Mouse (Mus musculus): ENCODE measurements at regions not wholly inside any gene's neighbourhood (a gene's known extent, or its start where the extent isn't known, plus 50 kb on each side); places are given as distances from the start of the nearest gene placed in this dataset.

DNA sequence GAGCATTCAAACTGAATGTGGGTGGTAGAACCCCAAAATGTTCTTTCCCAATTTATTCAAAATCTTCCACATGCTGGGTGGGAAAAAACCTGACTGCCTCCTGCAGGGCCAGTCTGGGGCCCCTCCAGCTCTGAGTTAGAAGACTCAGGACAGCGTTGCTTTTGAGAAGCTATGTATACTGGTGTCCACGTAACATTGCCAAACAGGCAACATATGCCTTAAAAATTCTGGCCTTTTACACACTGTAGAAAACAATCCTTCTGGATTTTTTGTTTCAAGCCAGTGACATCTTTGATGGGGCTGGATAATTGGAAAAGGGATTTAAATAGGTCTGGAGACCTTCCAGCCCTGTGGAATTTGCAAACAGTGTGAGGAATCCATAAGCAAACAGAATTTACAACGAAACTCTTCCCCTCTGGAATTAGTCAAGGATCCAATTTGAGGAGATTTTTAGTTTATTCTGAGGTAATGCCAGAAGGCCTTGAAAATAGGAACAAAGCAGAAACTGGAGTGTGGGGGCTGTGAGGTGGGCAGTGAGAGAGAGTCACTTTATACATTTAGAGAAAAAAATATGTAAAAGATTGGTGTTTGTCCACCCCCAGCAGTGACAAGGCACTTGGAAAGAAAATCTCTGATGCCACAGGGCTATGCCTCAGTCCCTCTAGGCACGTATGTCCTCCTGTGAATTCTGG, 108.9 kb upstream of the F13a1 start:
- DNase-seq (ENCODE audit: extremely low read depth, low read depth, low spot score) = no peak
- Histone ChIP-seq H3K27ac (replicated peaks; ENCODE audit: insufficient read depth, low read depth, low read length) (no peak overlapping the region), H3K4me3 (ENCODE audit: insufficient read depth, low read depth, low read length) (no peak overlapping the region), H3K4me1 (ENCODE audit: control insufficient read depth, insufficient read depth, low read length) (no peaks in the 10 kb centered on the region), H3K36me3 (ENCODE audit: control insufficient read depth, insufficient read depth, low read length) (no peaks in the 10 kb centered on the region), H3K27me3 (ENCODE audit: control insufficient read depth, insufficient read depth, low read length) (no peaks in the 10 kb centered on the region), H3K9ac (ENCODE audit: low read depth, low read length) (no peak overlapping the region), H3K79me2 (ENCODE audit: control insufficient read depth, insufficient read depth, low read length) (no peaks in the 10 kb centered on the region)
- WGBS = 72% methylated on average over 4 of the region's 4 CpGs
- TF ChIP-seq POLR2A (IDR thresholded peaks at IDR 0.05; ENCODE audit: extremely low read depth, insufficient read depth, low read length) = no peak
- TF ChIP-seq CTCF (IDR thresholded peaks at IDR 0.05; ENCODE audit: low read depth, low read length) = no peak

DNA sequence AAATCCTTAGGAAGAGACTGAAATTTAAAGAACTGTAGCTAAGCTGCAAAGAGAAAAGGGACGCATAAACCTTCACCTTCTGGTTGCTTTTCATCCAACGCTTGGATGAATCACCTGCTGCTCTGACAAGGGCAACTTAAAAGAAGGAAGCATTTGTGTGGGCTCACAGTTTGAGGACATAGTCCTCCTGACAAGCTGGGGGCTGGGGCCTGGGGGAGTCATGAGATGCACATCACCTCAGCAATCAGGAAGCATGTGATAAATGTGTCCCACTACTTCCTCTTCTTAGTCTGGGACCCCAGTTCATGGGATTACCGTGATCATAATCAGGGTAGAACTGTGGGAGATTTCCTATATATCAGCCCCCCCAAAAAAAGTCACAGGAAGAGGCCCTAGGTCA, 107.8 kb upstream of the F13a1 start:
- no peak for TF ChIP-seq CTCF (IDR thresholded peaks at IDR 0.05; ENCODE audit: low read depth, low read length)
- no peak for TF ChIP-seq POLR2A (IDR thresholded peaks at IDR 0.05; ENCODE audit: extremely low read depth, insufficient read depth, low read length)
- Histone ChIP-seq H3K4me3 (ENCODE audit: insufficient read depth, low read depth, low read length) (no peak overlapping the region), H3K9ac (ENCODE audit: low read depth, low read length) (no peak overlapping the region), H3K27ac (replicated peaks; ENCODE audit: insufficient read depth, low read depth, low read length) (no peak overlapping the region), H3K27me3 (ENCODE audit: control insufficient read depth, insufficient read depth, low read length) (no peaks in the 10 kb centered on the region), H3K4me1 (ENCODE audit: control insufficient read depth, insufficient read depth, low read length) (no peaks in the 10 kb centered on the region), H3K36me3 (ENCODE audit: control insufficient read depth, insufficient read depth, low read length) (no peaks in the 10 kb centered on the region), H3K79me2 (ENCODE audit: control insufficient read depth, insufficient read depth, low read length) (no peaks in the 10 kb centered on the region)
- 88% methylated on average over 3 of the region's 3 CpGs for WGBS
- no peak for DNase-seq (ENCODE audit: extremely low read depth, low read depth, low spot score)

DNA sequence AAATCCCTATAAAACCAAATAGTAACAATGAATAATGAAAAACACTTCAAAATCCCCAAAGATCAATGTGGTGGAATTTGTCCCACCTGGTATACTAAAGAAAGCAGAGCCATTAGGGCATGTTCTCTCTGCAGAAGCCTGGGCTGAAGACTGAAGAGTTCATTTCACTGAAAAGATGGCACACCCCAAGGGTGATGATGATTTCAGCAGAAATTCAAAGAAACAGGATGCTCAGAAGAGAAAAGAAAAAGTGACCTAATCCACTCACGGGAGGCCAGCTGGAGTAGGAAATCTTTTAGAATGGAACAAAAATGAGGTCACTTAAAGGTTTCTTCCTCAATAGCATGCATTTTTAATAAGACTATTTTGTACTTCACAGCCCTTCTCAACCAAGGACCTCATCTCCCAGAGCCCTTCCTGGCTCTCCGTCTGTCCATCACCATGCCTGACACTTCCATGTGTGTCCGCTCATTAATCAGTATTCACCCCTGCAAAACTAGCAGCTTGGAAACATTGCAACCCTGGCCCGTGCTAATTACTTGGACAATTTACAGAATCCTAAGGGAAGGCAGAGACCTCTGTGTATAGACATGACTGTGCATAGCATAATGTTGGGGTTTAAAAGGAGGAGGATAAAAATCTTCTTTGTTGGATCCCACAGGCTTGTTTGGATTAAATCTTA, 101.9 kb upstream of the F13a1 start:
- TF ChIP-seq CTCF (IDR thresholded peaks at IDR 0.05; ENCODE audit: low read depth, low read length) (no peak), POLR2A (IDR thresholded peaks at IDR 0.05; ENCODE audit: extremely low read depth, insufficient read depth, low read length) (no peak)
- no peak for DNase-seq (ENCODE audit: extremely low read depth, low read depth, low spot score)
- Histone ChIP-seq H3K79me2 (ENCODE audit: control insufficient read depth, insufficient read depth, low read length) (no peaks in the 10 kb centered on the region), H3K9ac (ENCODE audit: low read depth, low read length) (no peak overlapping the region), H3K4me1 (ENCODE audit: control insufficient read depth, insufficient read depth, low read length) (no peaks in the 10 kb centered on the region), H3K27ac (replicated peaks; ENCODE audit: insufficient read depth, low read depth, low read length) (no peak overlapping the region), H3K27me3 (ENCODE audit: control insufficient read depth, insufficient read depth, low read length) (no peaks in the 10 kb centered on the region), H3K36me3 (ENCODE audit: control insufficient read depth, insufficient read depth, low read length) (no peaks in the 10 kb centered on the region), H3K4me3 (ENCODE audit: insufficient read depth, low read depth, low read length) (no peak overlapping the region)
- WGBS = 74% methylated on average over 4 of the region's 4 CpGs

DNA sequence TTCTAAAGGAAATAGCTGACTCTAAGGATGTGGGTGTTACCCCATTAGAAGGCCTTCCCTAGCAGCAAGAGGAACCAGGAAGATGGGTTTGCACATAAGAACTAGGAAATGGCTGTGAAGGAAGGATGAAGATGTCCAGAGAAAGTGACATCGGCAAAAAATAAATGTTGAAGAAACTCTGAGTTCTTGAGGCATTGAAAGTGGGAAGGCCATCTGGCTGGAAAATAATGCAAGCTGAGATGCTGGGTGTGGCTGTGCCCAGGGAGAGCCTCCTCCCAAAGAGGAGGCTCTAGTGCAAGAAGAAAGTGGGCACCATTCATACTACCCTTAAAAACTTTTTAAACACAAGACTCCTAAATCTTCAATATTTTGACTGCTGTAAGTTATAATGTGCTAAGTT, 99.9 kb upstream of the F13a1 start:
- Histone ChIP-seq H3K27me3 (ENCODE audit: control insufficient read depth, insufficient read depth, low read length) (no peaks in the 10 kb centered on the region), H3K36me3 (ENCODE audit: control insufficient read depth, insufficient read depth, low read length) (no peaks in the 10 kb centered on the region), H3K9ac (ENCODE audit: low read depth, low read length) (no peak overlapping the region), H3K4me3 (ENCODE audit: insufficient read depth, low read depth, low read length) (no peak overlapping the region), H3K4me1 (ENCODE audit: control insufficient read depth, insufficient read depth, low read length) (no peaks in the 10 kb centered on the region), H3K27ac (replicated peaks; ENCODE audit: insufficient read depth, low read depth, low read length) (no peak overlapping the region), H3K79me2 (ENCODE audit: control insufficient read depth, insufficient read depth, low read length) (no peaks in the 10 kb centered on the region)
- WGBS = 76% methylated on average over 1 of the region's 1 CpGs
- TF ChIP-seq POLR2A (IDR thresholded peaks at IDR 0.05; ENCODE audit: extremely low read depth, insufficient read depth, low read length) (no peak), CTCF (IDR thresholded peaks at IDR 0.05; ENCODE audit: low read depth, low read length) (no peak)
- no peak for DNase-seq (ENCODE audit: extremely low read depth, low read depth, low spot score)

DNA sequence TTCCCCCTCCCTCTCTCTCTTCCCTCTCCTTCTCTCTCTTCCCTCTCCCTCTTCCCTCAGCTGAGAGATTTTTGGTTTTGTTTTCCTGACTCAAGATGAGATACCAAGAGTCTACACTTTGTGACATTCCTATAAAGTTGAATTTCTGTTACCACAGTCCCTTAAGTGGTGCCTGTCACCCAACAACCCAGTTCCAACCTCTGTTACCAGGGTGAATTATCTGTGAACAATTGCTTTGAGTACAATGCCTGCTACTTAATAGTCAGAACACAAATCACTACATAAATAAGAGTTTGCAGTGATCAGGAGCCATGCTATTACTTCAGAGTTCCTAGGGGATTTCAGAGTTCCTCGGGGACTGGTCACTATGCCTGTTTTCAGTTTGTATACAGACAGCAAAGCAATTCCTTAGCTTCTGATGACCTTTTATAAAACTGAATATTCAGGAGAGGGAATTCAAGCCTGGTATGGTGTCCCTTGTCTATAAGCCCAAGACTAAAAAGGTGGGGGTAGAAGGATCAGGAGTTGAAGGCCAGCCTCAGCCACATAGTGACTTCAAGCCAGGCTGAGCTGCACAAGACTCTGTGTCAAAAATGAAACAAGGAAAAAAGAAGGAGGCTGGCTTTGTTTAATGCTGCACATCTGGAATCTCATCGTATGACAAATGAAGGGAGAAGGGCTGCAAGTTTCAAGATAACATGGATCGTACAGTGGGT, 99.2 kb upstream of the F13a1 start:
- no peaks in the 10 kb centered on the region for H3K79me2 ChIP-seq (ENCODE audit: control insufficient read depth, insufficient read depth, low read length)
- no peak overlapping the region for H3K27ac ChIP-seq (replicated peaks; ENCODE audit: insufficient read depth, low read depth, low read length)
- no peaks in the 10 kb centered on the region for H3K4me1 ChIP-seq (ENCODE audit: control insufficient read depth, insufficient read depth, low read length)
- H3K4me3 ChIP-seq (ENCODE audit: insufficient read depth, low read depth, low read length) = no peak overlapping the region
- DNase-seq (ENCODE audit: extremely low read depth, low read depth, low spot score) = no peak
- H3K36me3 ChIP-seq (ENCODE audit: control insufficient read depth, insufficient read depth, low read length) = no peaks in the 10 kb centered on the region
- no peak for TF ChIP-seq CTCF (IDR thresholded peaks at IDR 0.05; ENCODE audit: low read depth, low read length)
- no peak for TF ChIP-seq POLR2A (IDR thresholded peaks at IDR 0.05; ENCODE audit: extremely low read depth, insufficient read depth, low read length)
- no peaks in the 10 kb centered on the region for H3K27me3 ChIP-seq (ENCODE audit: control insufficient read depth, insufficient read depth, low read length)
- H3K9ac ChIP-seq (ENCODE audit: low read depth, low read length) = no peak overlapping the region
- WGBS = 82% methylated on average over 3 of the region's 3 CpGs
